Mouse (Mus musculus): ENCODE results near the gene C1ql4. TPM values are rescaled to one million over a fixed set of nuclear protein-coding genes. Genes with fewer than 3 reads are reported as not detected.

C1ql4 gene
- polyA plus RNA-seq, 1 experiment from 2014 or later = 0.42 TPM

DNA sequence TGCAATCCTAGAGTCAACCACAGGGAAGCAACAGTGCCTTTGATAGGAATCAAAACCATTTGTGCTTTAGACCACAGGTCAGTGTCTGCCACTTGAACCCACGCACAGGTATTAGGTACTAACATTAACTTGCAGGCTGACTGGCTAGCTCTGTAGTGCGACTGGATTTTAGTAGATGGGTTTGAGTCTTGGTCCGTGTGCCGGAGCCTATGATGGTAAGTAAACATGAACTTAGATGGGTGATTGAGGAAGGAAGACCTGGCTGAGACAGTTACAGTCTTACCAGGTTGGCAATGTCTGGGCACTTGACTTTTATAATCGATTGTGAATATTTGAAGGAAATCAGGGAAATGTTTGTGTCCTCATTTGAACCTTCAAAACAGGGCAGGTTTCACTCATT, 48.8 kb downstream of the C1ql4 start:
- no peak overlapping the region for H3K27ac ChIP-seq
- peaks cover 30% of the 10 kb centered on the region for H3K36me3 ChIP-seq
- no peaks in the 10 kb centered on the region for H3K9me3 ChIP-seq
- no peak overlapping the region for H3K9ac ChIP-seq
- no peaks in the 10 kb centered on the region for H3K27me3 ChIP-seq
- WGBS = 92% methylated on average over 5 of the region's 5 CpGs
- H3K4me1 ChIP-seq = 0 out of 2 replicates have a peak, but pooled peaks cover 7% of the 10 kb centered on the region
- no peak overlapping the region for H3K4me2 ChIP-seq (replicated peaks)
- ATAC-seq (ENCODE audit: insufficient number of reproducible peaks, insufficient read depth, low FRiP score, low TSS enrichment) = no peak
- H3K4me3 ChIP-seq = no peak overlapping the region

GRCm38 (mm10) chr15:99038025-99038424, 49.6 kb downstream of the C1ql4 start:
- Histone ChIP-seq H3K36me3 (peaks cover 30% of the 10 kb centered on the region), H3K4me1 (peaks cover 11% of the 10 kb centered on the region; the same call in 1 of the 2 replicates), H3K9me3 (no peaks in the 10 kb centered on the region), H3K27ac (no peak overlapping the region), H3K9ac (no peak overlapping the region), H3K4me3 (no peak overlapping the region), H3K27me3 (no peaks in the 10 kb centered on the region), H3K4me2 (replicated peaks) (no peak overlapping the region)
- WGBS = 92% methylated on average over 1 of the region's 1 CpGs
- ATAC-seq (ENCODE audit: insufficient number of reproducible peaks, insufficient read depth, low FRiP score, low TSS enrichment) = no peak

DNA sequence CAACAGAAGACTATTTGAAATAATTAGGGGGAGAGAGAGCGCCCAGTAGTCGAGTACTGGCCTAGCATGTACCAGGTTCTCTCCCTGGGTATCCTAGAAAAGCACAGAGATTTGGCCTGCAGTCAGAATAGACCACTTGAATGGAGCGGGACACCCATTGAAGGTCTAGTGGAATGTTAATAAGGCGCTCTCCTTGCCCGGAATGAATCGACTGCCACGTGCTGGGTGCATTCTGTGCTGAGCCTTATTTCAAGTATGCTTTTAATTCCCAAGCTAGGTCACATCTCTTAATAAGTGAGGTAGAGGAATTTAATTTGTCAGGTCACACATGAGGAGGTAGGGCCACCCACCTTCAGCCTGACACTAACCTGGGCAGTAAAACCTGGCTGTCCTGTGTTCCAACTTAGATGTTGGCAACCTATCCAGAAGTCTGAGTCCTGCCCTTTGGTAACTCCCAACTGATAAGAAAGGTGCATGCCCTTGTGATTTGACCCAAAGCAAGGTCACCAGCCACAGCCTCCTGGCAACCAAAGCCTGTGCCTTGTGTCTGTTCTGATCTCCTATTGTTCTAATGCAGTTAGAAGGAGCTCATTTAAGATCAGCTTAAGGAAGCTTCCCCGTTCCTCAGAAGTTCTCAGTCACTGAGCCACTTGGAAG, 51.2 kb downstream of the C1ql4 start:
- Histone ChIP-seq H3K36me3 (peaks cover 30% of the 10 kb centered on the region), H3K27me3 (no peaks in the 10 kb centered on the region), H3K27ac (no peak overlapping the region), H3K4me2 (replicated peaks) (no peak overlapping the region), H3K4me1 (peaks cover 20% of the 10 kb centered on the region), H3K9ac (no peak overlapping the region), H3K9me3 (no peaks in the 10 kb centered on the region), H3K4me3 (no peak overlapping the region)
- 92% methylated on average over 8 of the region's 8 CpGs for WGBS
- no peak for ATAC-seq (ENCODE audit: insufficient number of reproducible peaks, insufficient read depth, low FRiP score, low TSS enrichment)

DNA sequence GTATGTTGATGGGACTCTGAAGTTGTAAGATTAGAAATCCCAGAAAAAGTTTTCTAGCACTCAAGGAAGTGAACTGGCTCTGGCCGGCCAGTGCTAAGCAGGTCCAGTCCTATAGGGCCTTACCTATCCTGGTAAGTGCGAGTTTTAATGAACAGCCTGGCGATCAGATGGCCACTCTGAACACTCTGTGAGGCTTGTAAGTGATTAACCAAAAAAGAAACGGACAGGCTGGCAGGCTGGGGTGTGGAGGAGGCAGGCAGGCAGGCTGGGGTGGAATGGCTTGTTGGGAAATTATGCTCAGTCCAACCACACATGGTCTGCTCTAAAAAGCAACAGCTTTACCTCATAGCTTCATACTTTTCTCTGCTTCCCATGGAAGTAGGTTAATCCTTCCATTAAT, 52.2 kb downstream of the C1ql4 start:
- Histone ChIP-seq H3K4me3 (no peak overlapping the region), H3K36me3 (peaks cover 30% of the 10 kb centered on the region), H3K4me1 (peaks cover 17% of the 10 kb centered on the region), H3K9me3 (no peaks in the 10 kb centered on the region), H3K9ac (no peak overlapping the region), H3K27me3 (no peaks in the 10 kb centered on the region), H3K4me2 (replicated peaks) (no peak overlapping the region), H3K27ac (no peak overlapping the region)
- no peak for ATAC-seq (ENCODE audit: insufficient number of reproducible peaks, insufficient read depth, low FRiP score, low TSS enrichment)
- 85% methylated on average over 4 of the region's 4 CpGs for WGBS

Small RNA genes within 50 kb of the gene (microRNA-seq; reads per million reads assigned to microRNA genes)
- gene Mir6960 = 2.5 reads per million, percentile 10 among the genes with 10 or more reads in this experiment

Other genes starting within 250 kb of the C1ql4 start
- 12.9 and 14.2 TPM in 2 replicates for gene Kmt2d, start 216.6 kb downstream of the C1ql4 start, polyA plus RNA-seq (2016; fragmentation: Nextera tagmentation; extraction: Ambion mirVana)
- gene Rhebl1, start 193.3 kb downstream of the C1ql4 start, polyA plus RNA-seq (2016; fragmentation: Nextera tagmentation; extraction: Ambion mirVana) = 19.3 and 20.7 TPM in 2 replicates
- gene Dhh, start 189.3 kb downstream of the C1ql4 start, polyA plus RNA-seq (2016; fragmentation: Nextera tagmentation; extraction: Ambion mirVana) = 0.67 and 1.2 TPM in 2 replicates
- gene Lmbr1l, start 169.6 kb downstream of the C1ql4 start, polyA plus RNA-seq (2016; fragmentation: Nextera tagmentation; extraction: Ambion mirVana) = 21.5 and 26.4 TPM in 2 replicates
- gene Tuba1b, start 153.3 kb downstream of the C1ql4 start, polyA plus RNA-seq (2016; fragmentation: Nextera tagmentation; extraction: Ambion mirVana) = 1,598 and 1,609 TPM in 2 replicates
- gene Gm49450, start 134.3 kb downstream of the C1ql4 start, polyA plus RNA-seq (2016; fragmentation: Nextera tagmentation; extraction: Ambion mirVana) = not detected in 2 replicates
- 2,353 and 2,615 TPM in 2 replicates for gene Tuba1a, start 134.1 kb downstream of the C1ql4 start, polyA plus RNA-seq (2016; fragmentation: Nextera tagmentation; extraction: Ambion mirVana)
- 98.8 and 103 TPM in 2 replicates for gene Tuba1c, start 57.9 kb downstream of the C1ql4 start, polyA plus RNA-seq (2016; fragmentation: Nextera tagmentation; extraction: Ambion mirVana)
- gene Prph, start 32.6 kb downstream of the C1ql4 start, polyA plus RNA-seq (2016; fragmentation: Nextera tagmentation; extraction: Ambion mirVana) = 35.6 and 50.9 TPM in 2 replicates
- 38.5 and 39.0 TPM in 2 replicates for gene Troap, start 13.2 kb downstream of the C1ql4 start, polyA plus RNA-seq (2016; fragmentation: Nextera tagmentation; extraction: Ambion mirVana)
- 0.70 and 0.75 TPM in 2 replicates for gene Dnajc22, start 5.4 kb upstream of the C1ql4 start, polyA plus RNA-seq (2016; fragmentation: Nextera tagmentation; extraction: Ambion mirVana)
- gene Spats2, start 38.1 kb upstream of the C1ql4 start, polyA plus RNA-seq (2016; fragmentation: Nextera tagmentation; extraction: Ambion mirVana) = 69.4 and 73.4 TPM in 2 replicates
- gene Kcnh3, start 137.0 kb upstream of the C1ql4 start, polyA plus RNA-seq (2016; fragmentation: Nextera tagmentation; extraction: Ambion mirVana) = 0.81 and 1.2 TPM in 2 replicates
- gene Mcrs1, start 164.1 kb upstream of the C1ql4 start, polyA plus RNA-seq (2016; fragmentation: Nextera tagmentation; extraction: Ambion mirVana) = 159 and 160 TPM in 2 replicates
- gene Prpf40b, start 207.3 kb upstream of the C1ql4 start, polyA plus RNA-seq (2016; fragmentation: Nextera tagmentation; extraction: Ambion mirVana) = 79.5 and 80.0 TPM in 2 replicates
- 0.09 and 0.32 TPM in 2 replicates for gene Fam186b, start 208.1 kb upstream of the C1ql4 start, polyA plus RNA-seq (2016; fragmentation: Nextera tagmentation; extraction: Ambion mirVana)

Data from embryonic facial prominence, embryonic 12.5 days (tissue).